ENCODE assay signal across 19 mouse cellular contexts in genomic region chr9:116115875-116116274, GRCm38 (mm10).
"Had no signal": no experiment of that assay in that cellular context is flagged by ENCODE, and none has a peak within 500 bp of the region (broad histone marks: within the 10 kb centered on the region; RNA-seq: fewer than 3 reads in every experiment).

No protein-coding gene starts in this region.

- H3K9me3 ChIP-seq: limb, embryonic 12.5 days; megakaryocyte, embryonic 14.5 days; midbrain, embryonic 10.5 days; midbrain, embryonic 13.5 days; stomach, embryonic 15.5 days had no signal

- H3K27me3 ChIP-seq: limb, embryonic 12.5 days; megakaryocyte, embryonic 14.5 days; midbrain, embryonic 13.5 days; stomach, embryonic 15.5 days had no signal

- H3K4me1 ChIP-seq: midbrain, embryonic 10.5 days; midbrain, embryonic 13.5 days; stomach, embryonic 15.5 days had no signal

- H3K27ac ChIP-seq: left cerebral cortex, adult 2 months; liver, embryonic 14.5 days; midbrain, embryonic 10.5 days; midbrain, embryonic 13.5 days; stomach, embryonic 15.5 days had no signal

- ATAC-seq: liver, postnatal 0 days; lung, postnatal 0 days; midbrain, embryonic 13.5 days had no signal

- H3K9ac ChIP-seq: limb, embryonic 12.5 days; liver, embryonic 14.5 days; liver, postnatal 0 days; lung, embryonic 14.5 days; midbrain, embryonic 13.5 days; stomach, embryonic 15.5 days had no signal

- H3K36me3 ChIP-seq: midbrain, embryonic 10.5 days; midbrain, embryonic 13.5 days had no signal

- DNase-seq: kidney, adult 18-20 months; kidney, adult 9 months; kidney, postnatal 14 days; kidney, postnatal 4 days; layer of hippocampus, adult 9-11 months; liver, postnatal 0 days; lung, embryonic 14.5 days; right cerebral cortex, postnatal 14 days; spleen, adult 18-20 months; thymus, postnatal 25 days had no signal

- H3K4me2 ChIP-seq: limb, embryonic 12.5 days; liver, embryonic 11.5 days; lung, embryonic 14.5 days; midbrain, embryonic 13.5 days; stomach, embryonic 15.5 days had no signal

- H3K4me3 ChIP-seq: left cerebral cortex, adult 2 months; limb, embryonic 12.5 days; megakaryocyte, embryonic 14.5 days; midbrain, embryonic 10.5 days; midbrain, embryonic 13.5 days; stomach, embryonic 15.5 days had no signal
